Mouse (Mus musculus) heart, postnatal 14 days (tissue): ENCODE results near the gene Tgfa. TPM values are rescaled to one million over a fixed set of nuclear protein-coding genes. Genes with fewer than 3 reads are reported as not detected.
A peak's percentile ranks its signal among the peaks of the same experiment; 100 is the strongest.

Source experiments
- DNase-seq, 2 experiments: peaks; one replicate each; pipeline ENCODE4 v3.0.0; 2021 to 2022
- intact Hi-C: fragments of 180-260 bp; cut with DNase I; formaldehyde crosslinking; loops from one replicate; pipeline ENCODE4 v1.15.1; 2025
- total RNA-seq, 2 experiments: library from RNA; stranded (reverse); gene quantifications; 2 replicates each; pipeline ENCODE4 v1.2.3; 2021

Gene Tgfa
- total RNA-seq, 2 experiments from 2014 or later = 1.3 to 1.4 TPM

DNA sequence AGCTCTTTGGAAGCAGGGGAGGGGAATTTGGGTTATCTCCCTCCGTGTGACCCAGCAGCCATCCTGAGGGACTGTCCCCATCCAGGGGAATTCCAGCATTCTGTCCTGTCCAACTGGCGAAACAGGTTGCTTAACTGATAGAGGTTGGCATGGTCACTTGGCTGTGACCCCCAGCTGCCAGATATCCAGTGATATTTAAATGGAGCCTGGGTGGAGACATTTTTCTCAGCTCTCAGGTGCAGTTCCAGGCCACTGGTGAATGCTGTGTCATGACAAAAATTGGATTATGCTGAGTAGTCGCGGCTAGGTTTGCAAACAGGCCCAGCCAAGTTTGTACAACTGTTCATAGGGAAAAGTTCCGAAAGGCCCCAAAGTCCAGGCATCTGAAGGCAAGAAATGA is 12.4 kb upstream of the Tgfa start:
- intact Hi-C loops = no loop called here
- DNase-seq = no peak

DNA sequence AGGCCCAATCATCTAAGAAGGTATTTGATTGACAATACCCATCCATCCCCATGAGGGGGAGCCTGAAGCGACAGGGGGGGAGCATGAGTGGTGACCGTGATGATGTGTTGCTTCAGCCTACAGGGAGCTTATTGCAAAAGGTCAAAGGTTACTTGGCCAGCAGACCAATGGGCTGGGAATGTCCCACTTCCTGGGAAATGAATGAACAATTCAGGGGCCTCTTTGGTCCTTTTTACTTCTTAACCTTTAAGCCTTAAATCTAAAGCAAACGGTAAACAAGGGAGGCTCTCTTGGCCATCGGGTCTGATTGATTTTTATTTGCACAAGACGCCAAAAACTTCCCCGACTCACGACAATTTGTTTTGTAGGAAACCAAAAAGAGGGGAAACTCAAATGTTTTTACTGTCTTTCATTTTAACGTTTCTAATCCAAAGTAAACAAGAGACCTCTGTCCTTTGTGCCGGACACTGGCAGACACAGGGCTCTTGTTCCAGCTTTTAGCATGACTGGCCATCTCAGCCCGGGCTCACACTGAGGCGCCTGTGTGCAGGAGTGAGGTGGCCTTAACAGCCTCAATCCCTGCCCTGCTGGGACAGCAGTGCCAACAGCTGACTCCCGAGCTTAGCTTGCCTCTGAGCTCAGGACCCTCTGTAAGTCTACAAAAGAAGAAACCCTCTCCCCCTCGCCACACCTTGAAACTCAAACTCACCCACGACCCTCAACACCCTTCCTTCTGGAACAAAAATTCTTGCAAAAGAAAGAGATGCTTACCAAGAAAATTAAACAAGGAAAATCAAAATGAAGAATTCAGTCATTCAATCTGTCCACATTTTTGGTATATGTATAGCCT is 8.7 kb upstream of the Tgfa start:
- intact Hi-C loops = no loop called here
- DNase-seq = no peak

DNA sequence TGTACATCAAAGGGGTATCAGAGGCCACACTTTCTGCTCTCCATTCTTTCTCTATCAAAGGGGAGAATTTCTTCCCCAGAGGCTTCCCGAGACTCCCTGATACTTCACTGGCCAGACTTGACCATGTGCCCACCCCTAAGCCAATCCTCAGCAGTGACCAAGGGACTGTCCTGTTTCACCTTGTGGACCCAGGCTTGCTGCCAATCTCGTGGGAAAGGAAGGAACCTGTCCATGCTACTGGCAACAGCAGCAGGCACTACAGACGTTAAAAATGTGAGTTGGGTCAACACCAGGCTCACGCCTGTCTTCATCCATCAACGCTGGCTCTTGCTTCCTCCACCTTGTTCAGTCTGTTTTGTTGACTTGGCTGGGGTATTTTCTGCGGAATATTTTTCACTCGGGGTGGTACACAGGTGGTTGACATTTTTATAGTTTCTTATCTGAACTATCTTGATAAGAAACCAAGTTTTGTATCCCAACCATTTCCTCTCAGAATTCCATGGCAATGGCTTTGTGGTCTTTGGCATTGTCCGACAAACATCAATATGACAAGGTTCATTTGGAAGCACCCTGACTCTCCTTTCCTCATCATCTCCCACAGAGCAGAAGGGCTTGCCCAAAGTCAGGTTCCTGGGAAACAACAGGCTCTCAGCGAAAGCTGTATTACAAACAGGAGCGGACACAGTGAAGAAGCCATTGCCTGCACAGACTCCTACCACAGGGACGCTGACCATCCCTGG is 6.1 kb upstream of the Tgfa start:
- intact Hi-C loops = no loop called here
- DNase-seq = no peak

DNA sequence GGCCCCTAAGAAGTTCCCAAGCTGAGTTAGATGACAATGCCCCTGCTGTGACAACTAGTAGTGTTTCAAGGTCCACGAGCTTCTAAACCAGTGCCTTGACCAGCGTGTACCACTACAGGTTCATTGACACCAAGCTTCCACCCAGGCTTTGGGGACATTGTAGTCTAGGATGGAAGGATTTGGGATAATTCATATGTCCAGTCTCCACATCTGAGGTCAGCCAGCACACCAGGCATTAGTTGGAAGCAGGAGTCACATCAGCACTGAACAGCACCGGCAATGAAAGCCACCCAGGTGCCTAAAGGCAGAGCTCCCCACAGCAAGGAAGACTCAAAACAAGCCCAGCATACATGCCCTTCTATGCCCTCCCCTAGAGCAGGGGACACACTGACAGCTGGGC is 4.4 kb upstream of the Tgfa start:
- DNase-seq = no peak
- intact Hi-C loops = no loop called here

DNA sequence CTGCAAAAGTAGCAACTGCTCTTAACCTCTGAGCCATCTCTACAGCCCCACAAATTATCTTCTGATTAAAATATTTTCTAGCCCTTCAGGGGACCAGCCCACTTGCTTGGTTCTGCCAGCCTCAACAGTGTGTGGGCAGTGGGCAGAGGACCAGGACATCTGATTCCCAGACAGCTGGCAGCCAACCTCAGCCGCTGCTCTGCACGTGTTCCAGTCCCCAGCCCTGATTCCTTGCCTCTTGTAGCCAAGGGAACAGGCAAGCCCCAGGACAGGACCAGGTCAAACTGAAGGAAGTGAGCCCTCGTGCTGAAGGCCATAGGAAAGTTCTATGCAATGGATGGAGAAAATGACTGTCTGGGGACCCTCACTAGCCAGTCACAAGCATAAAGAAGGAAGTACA is 2.0 kb upstream of the Tgfa start:
- intact Hi-C loops = no loop called here

DNA sequence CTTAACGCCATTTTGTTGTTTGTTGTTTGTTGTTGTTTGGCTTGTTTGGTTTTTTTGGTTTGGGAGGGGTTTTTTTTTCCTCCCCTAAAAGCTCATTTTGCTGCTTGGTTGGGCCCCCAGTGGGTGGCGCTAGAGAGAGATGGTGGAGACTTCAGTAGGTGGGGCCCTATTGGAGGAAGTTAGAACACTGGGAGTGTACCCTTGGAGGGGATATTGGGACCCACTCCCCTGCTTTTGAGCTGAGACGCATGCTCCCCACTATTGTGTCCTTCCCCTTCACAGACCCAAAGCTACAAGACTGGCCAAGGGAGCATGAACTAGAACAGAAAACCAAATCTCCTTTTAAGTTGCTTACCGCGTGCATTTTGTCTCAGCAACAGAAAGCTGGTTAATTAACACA is 1.1 kb upstream of the Tgfa start:
- intact Hi-C loops = no loop called here
- DNase-seq = peak; percentile 49 to 67

More for the DNA sequence above, 2.0 kb upstream of the Tgfa start:
- DNase-seq = no peak

DNA sequence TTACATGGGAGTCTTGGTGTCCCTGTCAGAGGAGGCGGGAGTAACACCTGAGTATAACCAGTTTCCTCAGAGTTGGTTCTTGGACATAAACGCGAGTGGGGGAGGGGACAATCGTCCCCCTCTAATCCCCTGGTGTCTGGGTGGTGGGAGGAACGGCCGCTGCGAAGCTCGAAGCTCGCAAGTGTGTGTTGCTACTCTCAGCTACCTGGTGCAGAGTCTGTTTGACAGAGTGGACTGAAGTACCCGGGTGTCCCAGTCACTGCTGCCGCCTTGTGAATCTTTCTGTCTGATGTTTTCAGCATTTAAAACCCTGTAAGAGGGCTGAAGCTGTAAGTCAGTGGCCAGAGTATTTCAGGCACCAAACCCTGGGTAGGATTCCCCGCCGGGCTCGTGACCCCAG is 1.0 kb downstream of the Tgfa start:
- intact Hi-C loops = loop anchor here (5.0 kb wide), 1 partner anchor 166 kb away; no protein-coding TSS in a partner anchor
- DNase-seq = no peak

DNA sequence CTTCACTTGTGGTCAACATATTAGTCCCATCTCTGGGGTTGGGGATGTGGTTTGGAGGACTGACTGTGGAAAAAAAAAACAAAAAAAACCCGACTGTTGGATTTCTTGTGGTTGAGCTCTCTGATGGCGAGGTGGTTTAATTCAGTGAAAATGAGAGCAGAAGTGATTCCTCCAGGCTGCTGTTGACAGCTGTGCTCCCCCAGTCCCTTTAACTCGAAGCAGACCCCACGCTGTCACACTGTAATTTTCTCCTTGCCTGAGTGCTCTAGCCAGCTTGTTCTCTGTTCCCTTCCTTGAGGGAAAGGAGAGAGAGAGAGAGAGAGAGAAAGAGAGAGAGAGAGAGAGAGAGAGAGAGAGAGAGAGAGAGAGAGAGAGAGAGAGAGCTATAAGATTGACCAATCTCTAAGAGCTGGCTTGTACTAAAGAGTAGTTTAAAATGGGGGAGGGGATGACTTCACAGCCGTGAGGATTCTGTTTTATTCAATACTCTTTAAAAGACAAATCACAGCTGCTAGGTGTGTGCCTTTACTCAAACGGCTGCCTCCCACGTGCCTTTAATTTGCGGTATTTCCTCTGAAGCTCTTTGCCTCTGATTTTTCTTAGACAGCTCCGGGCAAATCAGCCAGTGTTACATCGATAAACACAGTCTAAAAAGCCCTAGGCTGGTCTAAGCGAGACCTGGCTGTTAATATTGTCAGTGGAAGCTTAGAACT is 2.3 kb downstream of the Tgfa start:
- intact Hi-C loops = loop anchor here (5.0 kb wide), 1 partner anchor 165 kb away; no protein-coding TSS in a partner anchor
- no peak for DNase-seq

DNA sequence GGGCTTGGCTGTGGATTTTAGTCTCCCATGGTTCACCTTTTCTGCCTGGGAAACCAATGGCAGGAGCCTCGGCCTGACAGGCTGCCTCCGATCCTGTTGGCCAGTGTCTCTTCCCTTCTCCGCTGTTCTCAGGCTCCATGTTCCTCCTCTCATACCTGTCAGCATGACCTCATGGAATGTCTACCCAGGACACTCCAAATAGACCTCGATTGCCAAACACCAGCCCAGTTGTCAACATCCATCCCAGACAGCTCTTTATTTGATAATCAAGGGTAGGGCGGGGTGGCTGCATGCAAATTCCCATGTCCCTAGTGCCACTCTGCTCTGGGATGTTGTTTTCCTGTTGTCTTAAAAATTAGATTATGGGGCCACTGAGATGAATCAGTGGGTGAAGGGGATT is 5.9 kb downstream of the Tgfa start:
- intact Hi-C loops = no loop called here

DNA sequence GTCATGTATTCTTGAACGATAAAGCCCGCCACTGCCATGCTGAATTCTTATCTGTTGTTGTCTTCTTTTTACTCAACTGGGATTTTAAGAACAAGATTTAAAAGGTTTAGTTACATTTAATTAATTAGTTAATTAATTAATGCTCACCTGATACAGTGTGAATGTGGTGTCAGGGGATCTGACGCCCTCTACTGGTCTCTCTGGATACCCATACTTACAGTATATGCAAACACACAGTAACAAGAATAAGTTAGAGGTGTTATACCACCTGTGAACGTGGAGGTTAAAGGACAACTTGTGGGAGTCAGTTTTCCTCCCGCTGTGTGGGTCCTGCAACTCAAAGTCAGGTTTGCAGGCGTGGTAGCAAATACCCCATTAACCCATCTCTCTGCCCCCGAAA is 8.1 kb downstream of the Tgfa start:
- intact Hi-C loops = no loop called here
- no peak for DNase-seq

More for the DNA sequence above, 5.9 kb downstream of the Tgfa start:
- DNase-seq = no peak

DNA sequence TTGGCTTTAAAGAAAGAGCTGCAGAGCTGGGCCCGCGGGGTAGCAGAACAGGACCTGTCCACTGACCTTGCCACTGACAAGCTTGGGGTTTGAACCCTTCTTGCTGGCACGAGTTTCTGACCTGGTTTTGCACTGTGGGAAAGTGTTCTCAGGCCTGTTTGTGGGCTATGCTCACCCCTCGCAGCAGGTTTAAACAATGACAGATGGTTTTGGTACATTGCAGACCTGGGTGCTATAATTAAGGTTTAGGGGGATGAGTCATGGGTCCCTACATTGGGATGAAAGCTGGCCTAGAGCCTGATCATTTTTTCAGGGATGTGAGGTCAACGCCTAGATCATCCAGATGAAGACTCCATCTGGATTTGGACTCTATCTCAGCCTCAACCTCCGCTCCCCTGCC is 11.0 kb downstream of the Tgfa start:
- intact Hi-C loops = no loop called here
- DNase-seq = no peak

DNA sequence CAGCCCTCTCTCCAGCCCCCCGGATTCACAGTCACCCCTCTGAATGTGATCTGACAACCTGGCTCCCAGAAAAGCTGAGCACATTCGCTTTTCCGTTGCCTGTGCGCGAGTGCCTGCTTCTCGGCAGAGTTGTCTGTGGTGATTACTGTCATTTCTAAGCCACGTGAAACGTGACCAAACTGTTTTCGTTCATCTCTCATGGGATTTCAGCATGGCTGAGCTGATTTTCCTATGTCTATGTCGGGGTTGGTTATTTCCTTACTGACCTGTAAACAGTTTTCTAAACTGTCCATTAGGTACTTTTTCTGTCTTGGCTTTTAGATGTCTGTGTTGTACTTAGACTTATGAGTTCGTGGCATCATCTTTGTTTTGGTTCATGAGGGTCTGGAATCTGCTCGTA is 12.0 kb downstream of the Tgfa start:
- no peak for DNase-seq
- intact Hi-C loops = no loop called here

DNA sequence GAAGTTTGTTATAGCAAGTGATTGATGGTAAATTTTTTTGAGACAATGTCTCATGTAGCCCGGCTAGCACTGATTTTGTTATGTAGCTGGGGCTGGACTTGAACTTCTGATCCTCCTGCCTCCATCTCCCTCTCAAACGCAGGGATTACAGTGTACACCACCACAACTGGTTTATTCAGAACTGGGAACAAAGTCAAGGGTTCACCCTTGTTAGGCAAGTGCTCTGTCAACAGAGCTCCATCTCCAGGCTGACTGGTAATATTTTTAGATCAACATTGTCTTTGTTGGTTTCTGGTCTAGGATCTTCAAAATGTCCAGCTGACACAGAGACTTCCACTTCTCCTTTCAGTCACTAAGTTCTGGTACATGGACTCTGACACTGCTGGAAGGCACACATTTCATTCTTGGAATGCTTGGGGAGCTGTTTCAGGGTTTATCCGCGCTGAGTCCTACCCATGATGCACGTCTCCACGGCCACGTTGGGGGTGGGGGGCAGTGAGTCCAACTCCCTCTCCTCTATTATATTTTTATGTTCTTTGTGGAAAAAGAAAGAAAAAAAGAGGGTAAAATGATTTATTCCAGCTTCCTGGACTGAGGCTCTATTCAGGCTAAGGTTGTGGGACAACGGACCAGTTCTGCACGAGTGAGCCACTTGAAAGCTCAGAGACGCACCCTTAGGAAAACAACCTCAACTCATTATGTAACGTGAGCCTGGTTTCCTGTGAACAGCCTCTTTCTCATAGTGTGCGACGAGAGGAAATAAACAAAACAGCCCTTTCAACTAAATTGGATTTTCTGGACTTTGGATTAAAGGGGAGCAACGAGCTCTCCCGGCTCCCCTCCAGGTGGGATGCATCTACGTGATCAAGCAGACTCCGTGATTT is 14.4 kb downstream of the Tgfa start:
- DNase-seq = no peak

DNA sequence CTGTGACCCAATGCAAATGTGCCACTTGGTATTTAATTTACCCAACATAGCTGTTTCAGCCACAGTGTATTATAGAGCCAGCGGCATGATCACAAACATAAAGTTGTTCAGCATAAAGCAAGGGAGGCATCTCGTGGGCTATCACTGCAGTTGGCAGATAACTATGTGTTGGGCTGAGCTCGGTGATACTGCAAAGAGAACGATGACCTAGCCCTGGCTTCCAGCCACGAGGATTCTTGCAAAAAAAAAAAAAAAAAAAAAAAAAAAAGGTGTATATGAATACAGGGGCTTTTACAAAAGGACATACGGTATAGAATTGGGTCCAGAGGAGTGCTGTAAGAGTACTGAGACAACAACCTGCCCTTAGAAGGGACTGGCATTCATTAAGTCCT is 15.0 kb downstream of the Tgfa start:
- no peak for DNase-seq
- intact Hi-C loops = no loop called here

More for the DNA sequence above, 14.4 kb downstream of the Tgfa start:
- intact Hi-C loops = no loop called here

DNA sequence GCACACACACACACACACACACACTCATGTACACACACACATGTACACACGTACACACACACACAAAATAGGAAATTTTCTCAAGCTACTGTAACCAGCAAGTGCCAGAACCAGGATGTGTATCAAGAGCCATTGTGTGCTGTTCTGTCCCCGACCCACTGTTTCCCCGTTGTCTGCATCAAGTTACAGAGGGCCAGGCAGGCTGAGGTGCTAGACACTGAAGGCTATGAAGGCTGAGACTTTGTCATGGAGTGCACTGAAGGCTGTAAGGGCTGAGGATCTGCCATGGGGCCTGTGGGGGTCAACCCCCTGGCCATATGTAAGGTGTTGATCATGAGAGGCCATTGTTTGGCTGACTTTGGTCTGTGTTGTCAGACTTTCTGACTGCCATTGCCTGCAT is 15.6 kb downstream of the Tgfa start:
- DNase-seq = no peak
- intact Hi-C loops = no loop called here

DNA sequence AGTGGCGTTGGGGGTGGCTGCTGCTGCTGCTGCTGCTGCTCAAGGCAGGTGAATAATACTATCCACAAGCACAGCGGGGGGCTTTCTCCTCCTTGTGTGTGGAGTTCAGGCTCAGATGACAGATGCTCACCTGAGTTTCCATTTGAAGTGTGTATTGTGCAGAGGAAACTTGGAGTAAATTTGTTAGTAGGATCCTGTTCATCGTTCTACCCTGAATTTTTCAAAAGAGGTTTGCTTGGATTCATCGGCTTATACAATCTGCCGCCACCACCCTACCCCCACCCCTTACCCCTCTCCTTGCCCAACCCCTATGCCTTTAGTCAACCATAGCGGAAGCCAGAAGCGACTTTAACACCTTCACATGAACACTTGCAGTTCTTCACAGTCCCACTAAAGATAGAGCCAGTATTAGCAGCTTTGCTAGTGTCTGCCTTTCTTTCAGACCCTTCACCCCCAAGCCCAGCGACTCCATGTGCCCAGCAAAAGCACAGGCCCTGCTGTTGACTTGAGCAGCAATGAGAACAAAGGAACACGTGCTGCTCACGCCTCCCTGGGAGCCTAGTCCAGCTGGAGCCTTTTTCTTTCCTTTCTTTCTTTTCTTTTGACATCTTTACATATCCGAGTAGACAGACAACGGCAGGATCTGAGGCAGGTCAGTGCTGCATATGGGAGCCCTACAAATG is 16.2 kb downstream of the Tgfa start:
- DNase-seq = no peak
- intact Hi-C loops = no loop called here

DNA sequence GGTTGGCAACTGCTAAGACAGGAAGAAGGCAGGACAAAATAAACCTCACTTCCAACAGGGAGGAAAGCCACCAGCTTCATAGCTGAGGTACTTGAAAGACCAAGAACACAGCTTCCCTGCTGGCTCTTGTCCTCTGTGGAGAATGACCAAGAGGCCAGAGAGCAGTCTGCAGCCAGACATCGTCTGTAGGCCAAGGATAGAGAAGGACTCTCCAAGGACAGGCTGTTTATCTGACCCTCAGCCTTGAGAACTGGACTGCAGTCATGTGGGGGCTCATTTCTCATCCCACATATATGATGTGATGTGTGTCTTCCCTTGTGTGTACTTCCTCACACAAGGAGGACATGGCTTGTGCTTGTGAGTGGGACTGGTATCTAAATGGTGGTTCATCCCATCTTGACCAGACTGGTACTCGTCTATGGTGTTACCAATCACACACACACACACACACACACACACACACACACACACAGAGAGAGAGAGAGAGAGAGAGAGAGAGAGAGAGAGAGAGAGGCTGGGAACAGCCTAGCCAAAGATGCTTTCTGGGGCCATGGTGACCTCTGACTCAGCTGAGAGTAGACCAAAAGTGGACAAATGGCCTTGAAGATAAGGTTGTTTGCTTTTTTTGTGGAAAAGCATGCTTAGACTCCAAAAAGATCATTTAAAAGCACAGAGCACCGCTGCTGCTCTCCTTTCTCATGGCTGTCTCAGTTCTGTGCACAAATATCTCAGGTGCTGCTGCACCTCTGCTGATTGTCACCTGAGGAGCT is 18.0 kb downstream of the Tgfa start:
- DNase-seq = no peak
- intact Hi-C loops = no loop called here

DNA sequence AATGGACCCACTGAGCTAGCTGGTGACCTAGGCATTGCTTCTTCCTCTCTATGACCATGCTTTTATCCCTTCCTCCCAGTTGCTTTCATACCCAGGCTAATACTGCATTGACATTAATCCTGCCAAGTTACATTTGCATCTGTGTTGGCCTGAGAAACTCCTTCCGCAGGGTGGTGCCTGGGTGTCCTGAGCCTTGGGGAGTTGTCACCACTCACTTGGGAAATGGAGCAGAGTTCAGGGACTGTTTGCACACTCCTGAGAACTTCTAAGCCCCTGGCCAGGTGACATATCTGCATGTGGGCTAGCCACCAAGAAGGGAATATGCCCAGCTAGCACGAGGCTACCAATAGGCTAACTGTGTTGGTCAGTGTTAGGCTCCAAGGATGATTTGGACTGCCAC is 23.0 kb downstream of the Tgfa start:
- no peak for DNase-seq
- intact Hi-C loops = no loop called here

DNA sequence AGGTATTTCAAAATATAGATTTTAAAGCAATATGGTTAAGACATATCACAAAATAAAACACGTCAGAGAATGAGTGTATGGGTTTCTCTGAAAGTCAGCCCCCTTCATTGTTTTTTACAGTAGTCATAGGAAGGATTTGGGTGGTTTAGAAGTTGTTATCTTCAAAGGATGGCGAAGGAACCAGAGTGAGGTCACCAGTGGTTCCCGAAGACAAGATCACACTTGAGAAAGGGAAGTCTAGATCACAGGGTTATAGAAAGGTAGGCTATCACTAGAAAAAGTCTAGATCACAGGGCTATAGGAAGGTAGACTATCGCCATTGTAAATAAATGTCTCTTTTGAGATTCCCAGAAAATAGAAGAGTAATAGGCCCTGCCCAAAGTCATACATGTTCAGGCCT is 23.7 kb downstream of the Tgfa start:
- intact Hi-C loops = no loop called here
- DNase-seq = no peak
